Mouse (Mus musculus) cerebellum, postnatal 25 days (tissue): ENCODE measurements around the gene Iffo1.
A peak's percentile ranks its signal among the peaks of the same experiment; 100 is the strongest.

Experiments used
- DNase-seq, 2 experiments: peaks; one replicate each; pipeline ENCODE4 v3.0.0; 2021; ENCODE audit warnings: mixed read lengths in 2 of 2

Iffo1 gene

DNA sequence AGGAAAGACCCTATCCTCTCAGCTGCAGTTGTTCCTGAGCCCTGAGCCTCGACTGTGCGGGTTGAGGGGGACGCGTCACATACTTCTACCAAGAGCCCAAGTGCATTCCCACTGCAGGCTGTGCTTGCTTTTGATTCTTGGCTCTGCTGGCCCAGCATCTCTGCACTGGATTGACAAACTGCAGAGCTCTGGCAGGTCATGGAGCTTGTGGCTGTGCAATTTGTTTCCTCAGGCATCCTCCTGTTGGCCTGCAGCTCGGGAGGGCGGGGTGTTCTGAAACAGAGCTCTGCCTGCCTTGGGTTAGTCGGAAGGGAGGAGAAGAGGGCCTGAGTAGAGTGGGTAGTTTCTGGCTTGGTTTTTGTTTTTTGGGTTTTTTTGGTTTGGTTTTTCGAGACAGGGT lies 2.6 kb upstream of the Iffo1 start:
- no peak for DNase-seq

DNA sequence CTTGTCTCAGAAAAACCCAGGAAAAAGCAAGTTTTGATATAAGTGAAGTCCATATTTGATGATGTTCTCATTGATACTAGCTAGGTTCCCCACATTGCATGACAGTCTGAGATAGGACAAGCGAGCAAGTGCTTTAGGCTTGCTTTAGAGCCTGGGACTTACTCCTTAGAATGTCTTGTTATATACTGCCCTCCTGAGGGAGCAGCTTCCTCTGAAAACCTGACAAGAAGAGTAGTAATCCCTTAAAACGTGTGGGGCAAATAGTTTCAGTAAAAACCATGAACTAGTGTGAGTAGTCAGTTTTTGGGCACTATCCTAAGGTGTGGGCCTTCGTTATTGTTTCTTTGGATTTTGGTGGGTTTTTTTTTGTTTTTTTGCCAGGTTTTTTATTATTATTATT lies 1.9 kb upstream of the Iffo1 start:
- no peak for DNase-seq

DNA sequence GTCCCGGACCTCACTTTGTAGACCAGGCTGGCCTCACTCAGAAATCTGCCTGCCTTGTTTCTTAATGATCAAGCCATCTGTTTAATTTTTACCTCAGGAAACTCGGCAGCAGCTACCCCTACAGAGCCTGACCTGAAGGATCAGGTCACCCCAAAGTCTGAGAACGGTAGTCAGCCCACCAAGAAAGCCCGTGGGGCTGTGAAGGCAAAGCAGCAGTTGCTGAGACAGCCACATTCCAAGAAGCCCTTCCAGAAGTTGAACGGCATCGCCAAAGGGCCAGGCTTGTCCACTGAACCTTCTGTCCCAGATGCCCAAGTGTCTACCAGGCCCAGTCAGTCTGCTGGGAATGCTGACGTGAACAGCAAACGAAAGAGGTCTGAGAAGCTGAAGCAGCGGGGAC lies 1.1 kb upstream of the Iffo1 start:
- DNase-seq, result no peak

DNA sequence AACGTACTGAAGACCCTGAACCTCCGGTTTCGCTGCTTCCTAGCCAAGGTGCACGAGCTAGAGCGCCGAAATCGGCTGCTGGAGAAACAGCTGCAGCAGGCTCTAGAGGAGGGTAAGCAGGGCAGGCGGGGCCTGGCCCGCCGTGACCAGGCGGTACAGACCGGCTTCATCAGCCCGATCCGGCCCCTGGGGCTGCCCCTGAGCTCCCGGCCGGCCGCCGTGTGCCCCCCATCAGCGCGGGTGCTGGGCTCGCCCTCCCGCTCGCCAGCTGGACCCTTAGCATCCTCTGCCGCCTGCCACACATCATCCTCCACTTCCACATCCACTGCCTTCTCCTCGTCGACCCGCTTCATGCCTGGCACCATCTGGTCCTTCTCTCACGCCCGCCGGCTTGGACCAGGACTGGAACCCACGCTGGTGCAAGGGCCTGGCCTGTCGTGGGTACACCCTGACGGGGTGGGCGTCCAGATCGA lies 474 bp downstream of the Iffo1 start:
- DNase-seq, result peak; percentile 66 to 67

DNA sequence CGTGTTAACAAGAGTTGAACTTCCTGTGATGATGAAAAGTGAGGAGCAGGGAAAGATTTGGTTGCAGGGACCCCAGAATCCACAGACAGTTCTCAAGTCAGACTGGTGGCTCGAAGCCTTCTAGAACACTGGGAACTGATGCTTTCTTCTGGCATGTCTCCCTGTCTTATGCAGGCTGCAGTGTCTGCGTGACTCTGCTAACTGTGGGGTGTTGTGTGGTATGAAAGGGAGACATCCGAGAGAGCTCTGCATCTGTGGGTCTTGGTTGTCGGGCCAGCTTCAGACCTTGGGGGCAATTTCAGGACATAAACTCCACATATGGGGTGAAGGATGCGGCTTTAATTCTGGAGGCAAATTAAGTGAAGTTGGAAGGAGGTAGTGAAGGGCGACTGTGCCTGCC lies 1.1 kb downstream of the Iffo1 start:
- no peak for DNase-seq

DNA sequence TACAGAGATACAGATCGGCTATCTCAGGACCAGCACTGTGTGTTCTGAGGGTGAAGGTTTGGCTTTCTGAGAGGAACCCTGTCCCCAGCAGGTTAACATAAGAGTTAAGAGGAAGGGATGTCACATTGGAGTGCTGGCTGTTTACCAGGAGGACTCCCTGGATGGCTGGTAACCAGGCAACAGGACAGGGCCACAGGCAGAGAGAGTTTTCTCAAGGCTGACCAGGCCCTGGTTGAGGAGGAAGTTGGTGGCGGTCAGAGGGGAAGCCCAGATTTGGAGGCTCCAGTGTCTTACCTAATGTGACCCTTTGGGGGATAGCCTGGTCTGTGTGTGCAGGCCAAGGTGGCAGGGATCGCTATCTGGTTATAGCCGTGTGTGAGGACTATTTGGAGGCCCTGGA lies 1.8 kb downstream of the Iffo1 start:
- DNase-seq, result peak; percentile 45 to 60

DNA sequence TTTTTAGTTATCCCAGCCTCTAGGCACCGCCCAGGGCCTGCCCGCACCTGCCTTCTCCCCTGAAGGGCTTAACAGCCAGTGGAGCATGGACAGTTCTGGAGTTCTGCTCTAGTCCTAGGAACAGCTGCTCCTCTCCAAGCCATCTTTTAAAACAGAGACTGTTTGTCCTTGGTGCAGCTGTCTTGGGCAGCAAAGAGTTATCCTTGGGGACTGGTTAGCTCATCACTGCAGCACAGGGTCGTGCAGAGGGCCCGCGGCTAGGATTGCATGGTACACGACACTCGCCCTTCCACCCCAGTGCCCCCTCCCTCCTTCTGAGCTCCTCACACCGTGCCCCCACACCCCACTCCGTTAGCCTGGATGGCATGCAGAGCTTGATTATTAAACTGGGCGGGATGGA lies 2.3 kb downstream of the Iffo1 start:
- DNase-seq, result peak; percentile 43 to 45

DNA sequence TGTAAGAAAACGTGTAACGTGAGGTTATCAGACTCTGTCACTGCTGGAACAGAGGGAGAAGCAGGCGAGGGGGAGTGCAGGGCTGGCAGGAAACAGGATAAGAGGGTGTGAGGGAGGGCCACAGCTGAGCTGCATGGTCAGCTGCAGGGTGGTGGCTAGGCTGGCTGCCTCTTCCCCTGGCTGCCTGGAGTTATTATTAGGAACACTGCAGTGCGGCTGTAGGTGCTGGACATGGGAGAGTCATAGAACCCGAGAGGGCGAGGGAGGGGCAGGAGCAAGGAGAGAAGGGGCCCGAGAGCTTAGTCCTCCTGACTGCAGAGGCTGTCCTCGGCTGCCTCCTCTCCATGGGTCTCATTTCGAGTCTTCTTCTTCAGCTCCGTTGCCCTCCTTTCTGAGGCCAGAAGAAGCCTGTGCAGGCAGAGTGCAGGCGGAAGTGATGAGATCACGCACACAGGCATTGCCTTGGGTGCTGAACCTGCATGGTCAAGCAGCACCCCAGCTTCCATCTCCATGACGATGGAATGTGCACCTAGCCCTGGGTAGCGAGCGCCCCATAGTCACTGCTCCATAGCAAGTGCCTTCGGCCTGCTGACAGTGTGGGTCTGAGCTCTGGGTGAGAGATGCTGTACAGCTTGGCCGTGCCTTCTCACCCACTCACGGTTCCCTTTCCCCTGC lies 3.3 kb downstream of the Iffo1 start:
- peak; percentile 63 to 65 for DNase-seq

DNA sequence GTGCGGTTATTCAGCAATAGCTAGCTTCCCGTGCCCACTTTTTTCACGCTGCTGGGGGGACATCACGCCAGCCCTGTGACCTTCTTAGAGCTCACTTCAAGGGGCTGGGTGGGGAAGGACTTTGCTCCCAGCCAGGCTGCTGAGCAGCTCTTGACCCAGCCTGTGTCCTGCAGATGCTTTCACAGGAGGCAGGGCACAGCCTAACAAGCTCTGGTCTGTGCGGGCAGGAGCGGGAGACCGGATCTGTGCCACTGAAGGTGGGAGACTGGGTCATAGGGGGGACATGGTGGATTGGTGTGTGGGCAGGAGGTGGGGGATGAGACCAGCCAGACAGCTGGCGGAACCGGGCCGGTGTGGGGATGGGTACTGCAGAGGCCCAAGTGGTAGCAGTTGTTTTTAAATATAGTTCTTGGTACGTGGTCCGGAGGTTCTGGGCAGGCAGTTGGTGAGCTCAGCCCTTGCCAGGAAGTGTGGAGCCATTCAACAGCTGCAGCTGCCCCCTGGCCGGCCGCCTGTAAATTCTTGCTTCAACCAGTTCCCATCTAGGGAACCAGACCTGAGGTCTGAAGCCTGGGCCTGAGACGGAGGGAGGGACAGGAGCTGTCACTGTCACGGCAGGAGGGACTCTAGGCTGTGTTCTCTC lies 4.0 kb downstream of the Iffo1 start:
- DNase-seq, result peak; percentile 56 to 60

DNA sequence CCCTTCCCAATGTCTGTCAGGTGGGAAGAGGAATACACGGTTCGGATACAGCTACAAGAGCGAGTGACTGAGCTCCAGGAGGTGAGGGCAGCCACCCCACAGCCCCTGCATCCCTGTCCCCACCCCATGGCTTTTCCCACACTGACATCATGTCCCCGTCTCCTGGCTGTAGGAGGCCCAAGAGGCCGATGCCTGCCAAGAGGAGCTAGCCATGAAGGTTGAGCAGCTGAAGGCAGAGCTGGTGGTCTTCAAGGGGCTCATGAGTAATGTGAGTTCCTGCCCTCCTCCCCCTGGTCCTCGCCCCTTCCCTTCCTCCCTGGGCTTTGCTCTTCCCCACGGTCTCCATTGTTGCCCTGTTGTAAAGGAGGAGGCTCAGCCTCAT lies 4.5 kb downstream of the Iffo1 start:
- no peak for DNase-seq

DNA sequence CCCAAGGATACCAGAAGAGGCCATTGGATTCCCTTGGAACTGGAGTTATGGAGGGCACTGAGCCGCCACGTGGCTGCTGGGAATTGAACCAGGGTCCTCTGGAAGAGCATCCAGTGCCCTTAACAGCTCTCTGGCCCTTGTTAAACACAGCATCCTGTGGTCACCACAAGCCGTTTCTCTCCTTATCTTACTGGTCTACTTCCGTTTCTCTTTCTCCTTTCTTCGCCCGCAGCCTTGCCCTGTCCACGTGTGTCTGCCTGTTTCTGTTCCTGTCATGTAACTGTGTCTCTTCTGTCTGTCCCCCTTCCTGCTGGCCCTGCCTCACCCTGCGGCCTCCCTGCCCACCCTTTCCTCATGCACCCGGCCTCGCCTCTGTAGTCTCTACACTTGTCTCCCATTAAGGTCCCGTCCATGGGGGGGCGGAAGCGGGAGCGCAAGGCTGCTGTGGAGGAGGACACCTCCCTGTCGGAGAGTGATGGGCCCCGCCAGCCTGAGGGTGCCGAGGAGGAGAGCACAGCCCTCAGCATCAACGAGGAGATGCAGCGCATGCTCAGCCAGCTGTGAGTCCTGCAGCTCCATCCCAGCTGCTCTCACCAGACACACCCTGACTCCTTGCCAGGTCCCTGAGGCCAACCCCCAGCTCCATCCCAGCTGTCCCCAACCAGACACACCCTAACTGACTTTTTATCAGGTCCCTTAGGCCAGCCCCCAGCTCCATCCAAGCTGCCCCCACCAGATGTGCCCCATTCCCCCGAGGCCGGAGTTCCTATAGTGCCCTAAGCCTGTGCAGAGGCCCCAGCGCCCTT lies 7.4 kb downstream of the Iffo1 start:
- DNase-seq, result no peak

DNA sequence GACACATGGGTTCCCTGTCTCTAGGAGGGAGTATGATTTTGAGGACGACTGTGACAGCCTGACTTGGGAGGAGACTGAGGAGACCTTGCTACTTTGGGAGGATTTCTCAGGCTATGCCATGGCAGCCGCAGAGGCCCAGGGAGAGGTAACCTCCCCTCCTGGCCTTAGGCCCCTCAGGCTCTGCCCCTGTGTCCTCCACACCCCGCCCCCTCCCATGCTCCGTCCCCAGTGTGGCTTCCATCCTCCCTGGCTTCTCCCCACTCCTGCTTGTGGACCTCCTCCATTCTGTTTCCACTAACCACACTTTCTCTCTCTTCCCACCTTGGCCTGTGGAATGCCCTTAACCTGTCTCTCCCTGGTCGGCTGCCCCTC lies 8.0 kb downstream of the Iffo1 start:
- DNase-seq, result no peak

DNA sequence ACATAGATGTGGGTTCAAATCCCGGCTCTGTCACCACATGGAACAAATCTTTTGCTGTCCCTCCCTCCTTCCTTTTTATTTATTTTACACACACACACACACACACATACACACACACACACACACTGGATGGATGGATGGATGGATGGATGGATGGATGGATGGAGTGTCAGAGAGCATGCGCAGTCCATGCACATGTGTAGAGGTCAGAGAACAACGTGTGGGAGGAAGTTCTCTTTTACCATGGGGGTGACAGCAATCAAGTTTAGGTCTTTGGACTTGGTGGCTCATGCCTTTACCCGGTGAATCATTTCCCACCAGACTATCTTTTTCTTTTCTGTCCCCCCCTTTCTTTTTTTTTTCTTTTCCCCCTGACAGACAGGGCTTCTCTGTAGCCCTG lies 8.6 kb downstream of the Iffo1 start:
- no peak for DNase-seq

DNA sequence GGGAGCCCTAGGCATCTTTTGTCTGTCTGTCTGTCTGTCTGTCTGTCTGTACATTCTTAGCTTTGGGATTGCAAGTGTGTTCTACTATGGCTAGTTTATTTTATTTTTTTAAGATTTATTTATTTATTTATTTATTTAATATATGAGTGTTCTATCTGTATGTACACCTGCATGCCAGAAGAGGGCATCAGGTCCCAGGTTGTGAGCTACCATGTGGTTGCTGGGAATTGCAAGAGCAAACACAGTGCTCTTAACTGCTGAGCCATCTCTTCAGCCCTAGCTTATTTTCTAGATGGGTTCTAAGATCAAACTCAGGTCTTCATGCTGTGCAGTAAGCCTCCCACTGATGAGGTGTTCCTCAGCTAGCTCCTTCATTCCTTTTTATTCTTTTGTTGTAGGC lies 9.5 kb downstream of the Iffo1 start:
- DNase-seq, result peak in 1 of 2 experiments; percentile 52

DNA sequence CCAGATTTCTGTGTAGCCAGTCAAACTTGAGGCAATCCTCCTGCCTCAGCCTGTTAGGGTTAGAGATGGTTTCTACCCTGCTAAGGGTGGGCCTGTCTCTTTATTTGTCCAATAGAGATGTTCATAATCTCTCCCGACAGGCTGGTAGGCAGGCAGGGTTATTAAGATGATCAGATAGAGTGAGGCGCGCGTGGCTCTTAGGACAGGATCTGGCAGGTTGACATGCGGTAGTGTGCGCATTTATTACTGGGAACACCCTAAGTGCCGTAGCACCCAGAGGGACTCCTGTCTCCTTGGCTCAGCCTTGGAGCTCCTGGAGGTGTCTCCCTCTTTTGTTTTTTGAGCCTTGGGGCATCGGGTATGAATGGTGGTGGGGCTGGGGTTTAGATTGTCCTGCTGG lies 10.2 kb downstream of the Iffo1 start:
- DNase-seq, result no peak

DNA sequence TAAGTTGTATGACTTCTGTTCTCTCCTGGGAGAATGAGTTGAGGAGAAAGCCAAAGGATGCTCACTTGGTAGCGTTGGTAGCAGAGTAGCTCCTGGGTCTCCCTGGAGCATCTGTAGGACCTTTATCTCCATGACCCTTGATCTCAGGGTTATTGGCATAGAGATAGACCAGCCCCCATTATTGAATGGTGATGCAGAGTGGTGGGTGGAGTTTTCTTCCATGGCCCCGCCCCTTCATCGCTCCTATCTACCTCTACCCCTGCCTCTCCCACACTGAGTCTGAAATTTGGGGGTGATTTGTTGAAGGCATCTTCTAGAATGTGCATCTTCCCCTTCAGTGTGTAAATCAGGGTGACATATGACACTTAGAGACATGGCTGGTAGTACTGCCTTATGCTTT lies 11.4 kb downstream of the Iffo1 start:
- DNase-seq, result no peak

DNA sequence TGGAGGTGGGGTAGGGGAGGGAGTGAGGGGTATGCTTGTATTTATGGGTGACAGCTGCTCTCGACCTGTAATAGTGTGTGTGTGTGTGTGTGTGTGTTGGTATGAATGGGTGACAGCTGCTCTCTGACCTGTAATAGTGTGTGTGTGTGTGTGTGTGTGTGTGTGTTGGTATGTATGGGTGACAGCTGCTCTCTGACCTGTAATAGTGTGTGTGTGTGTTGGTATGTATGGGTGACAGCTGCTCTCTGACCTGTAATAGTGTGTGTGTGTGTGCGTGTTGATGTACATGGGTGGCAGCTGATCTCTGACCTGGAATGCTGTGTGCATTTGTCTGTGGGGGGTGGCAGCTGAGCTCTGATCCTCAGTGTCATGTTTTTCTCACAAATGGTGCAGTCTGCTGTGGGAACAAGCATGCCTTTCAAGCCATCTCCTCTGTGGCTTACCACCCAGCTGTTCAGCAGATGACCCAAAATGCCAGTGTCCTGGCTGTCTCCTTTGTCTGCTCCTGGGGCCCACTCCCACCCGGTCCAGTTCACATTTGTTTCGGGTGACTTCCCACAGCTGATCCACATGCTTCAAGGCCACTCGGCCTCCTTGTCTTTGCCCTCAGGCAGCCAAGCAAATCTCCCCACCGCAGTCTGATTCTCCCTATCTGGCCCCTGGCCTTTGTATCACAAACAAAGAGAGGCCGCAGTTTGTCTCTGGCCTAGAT lies 12.0 kb downstream of the Iffo1 start:
- DNase-seq, result no peak

DNA sequence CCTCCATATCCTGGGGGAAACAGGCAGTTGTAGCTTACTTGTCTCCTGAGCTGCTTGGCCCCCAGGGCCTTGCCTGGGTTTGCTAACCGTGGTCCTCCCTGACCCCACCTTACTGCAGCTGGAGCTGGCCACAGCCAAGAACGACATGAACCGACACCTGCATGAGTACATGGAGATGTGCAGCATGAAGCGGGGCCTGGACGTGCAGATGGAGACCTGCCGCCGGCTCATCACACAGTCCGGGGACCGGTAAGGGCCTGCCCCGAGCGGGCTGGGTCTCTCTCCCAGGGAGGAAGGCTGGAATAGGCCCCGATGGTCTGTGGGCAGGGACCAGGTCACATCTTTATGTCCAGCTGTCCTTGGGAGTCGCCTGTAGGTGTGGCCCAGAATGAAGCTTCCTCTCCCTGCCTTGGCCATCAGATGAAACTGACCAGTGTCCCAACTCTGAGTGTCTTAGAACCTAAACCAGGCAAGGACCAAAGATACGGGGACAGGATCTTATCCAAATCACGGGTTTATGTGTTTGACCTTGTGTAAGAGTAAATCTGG lies 14.0 kb downstream of the Iffo1 start:
- no peak for DNase-seq

DNA sequence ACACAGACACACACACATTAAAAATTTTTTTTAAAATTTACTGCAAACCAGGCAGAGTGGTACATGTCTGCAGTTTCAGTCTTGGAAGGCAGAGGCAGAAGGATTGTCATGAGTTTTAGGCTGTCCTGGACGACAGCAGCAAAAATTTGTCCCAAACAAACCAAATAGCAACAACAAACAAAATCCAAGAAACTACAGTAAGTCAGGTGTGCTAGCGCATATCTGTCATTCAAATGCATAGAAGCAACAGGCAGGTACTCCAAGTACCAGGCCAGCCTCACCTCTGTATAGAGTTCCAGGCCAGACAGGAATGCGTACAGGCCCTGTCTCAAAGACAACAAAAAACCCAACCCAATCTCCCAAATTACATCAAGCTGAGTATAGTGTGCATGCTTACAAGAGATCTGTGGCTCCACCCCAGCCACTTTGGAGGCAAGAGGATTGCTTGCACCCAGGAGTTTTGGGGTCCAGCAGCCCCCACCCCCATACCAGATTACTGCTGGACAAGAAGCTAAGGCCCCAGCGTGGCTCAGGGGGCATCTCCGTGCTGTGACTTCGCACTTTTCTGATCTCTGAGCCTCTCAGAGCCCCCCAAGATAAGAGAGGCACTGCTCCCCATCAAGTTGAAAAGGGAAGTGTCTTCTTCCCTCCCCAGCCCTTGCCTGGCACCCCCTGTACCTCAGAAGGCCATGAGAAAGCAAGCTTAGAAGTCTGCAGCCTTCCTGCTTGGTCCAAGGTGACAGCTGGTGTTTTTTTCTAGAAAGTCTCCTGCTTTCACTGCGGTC lies 14.9 kb downstream of the Iffo1 start:
- DNase-seq, result no peak

DNA sequence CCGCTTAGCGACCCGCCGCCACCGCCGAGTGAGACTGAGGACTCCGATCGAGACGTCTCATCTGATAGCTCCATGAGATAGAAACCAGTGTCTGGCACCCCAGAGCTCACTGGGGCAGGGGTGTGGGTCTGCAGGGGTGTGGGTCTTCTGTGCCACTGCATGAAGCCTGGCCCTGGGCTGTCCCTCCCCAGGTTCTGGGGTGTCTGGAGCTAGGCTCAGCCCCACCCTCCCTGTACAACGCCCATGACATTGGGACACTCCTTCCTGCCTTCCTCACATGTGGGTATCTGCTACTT lies 15.5 kb downstream of the Iffo1 start:
- DNase-seq, result peak in 1 of 2 experiments; percentile 35

DNA sequence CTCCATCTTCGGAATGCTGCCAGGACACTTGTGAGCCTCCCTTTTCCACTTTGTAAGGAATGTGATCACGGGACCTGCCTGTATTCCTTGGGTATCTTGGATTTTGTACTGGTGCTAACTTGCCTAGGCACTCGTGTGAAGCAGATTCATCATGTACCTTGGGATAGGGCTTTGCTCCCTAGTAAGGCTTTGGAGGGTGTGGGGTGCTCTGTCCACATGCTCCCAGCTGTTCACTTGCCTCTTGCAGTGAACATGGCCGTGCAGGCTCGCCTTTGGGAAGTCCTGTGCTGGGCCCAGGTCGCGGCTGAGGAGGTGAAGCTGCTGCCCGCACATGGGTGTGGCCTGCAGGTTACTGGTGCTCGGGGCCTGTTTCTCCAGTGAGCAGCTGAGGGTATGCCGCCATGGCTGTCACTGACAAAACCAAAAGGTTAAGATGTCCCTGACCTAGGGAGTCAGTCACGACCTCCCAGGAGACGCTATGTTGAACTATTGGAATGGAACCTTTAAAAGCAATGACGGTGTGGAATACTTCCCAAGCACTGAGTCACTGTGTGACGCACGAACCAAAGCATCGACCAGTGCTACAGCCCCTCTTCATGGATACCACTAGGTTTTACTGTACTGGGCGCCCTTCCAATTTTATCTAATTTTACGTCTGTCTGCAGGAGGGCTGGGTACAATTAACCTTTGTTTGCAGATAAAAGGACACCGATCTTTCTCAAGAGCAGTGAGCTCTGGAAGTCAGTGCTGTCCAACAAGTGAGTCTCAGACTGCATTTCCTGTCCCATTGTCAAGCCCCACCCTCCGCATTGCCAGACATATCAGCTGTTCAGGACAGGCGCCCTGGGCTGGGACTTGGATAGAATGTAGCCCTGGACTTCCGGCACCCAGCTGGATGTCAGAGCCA lies 16.1 kb downstream of the Iffo1 start:
- DNase-seq, result peak; percentile 49 to 56
